Mouse (Mus musculus) heart, adult 11 months (tissue): ENCODE data around the gene Ttc16.
A peak's percentile ranks its signal among the peaks of the same experiment; 100 is the strongest.

Source experiments
- DNase-seq: peaks from one replicate; pipeline ENCODE4 v3.0.0; 2022

Gene Ttc16

GRCm38 (mm10) chr2:32775359-32776074 lies at the start of gene Ttc16, which contains the start of gene Ptrh1:
Ttc16 (minus strand) TSS chr2:32775633.
Ptrh1 (plus strand) TSS chr2:32775786.
- peak; percentile 100 for DNase-seq

- DNase-seq: no peak
Observed at GRCm38 (mm10) chr2:32824778-32825177, 49.3 kb upstream of the Ttc16 start.

DNA sequence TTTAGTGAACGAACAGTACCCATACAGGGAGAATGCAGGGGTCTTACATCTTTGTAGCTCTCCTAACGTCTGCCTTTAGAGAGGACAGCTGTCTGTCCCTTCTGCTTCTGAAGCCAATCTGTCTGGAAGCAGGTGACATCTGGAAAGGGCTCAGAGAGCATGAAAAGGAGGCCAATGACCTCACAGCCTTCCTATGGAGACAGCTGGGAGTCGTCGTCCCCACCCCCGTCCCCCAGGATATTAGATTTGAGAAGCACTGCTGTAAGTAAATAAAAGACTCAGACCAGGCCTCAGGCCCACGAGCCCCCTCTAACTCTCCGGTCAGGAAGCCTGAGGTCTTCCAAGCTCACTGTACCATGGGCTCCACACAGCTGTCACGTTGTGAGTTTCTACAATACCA lies 48.7 kb upstream of the Ttc16 start:
- DNase-seq: no peak

GRCm38 (mm10) chr2:32823579-32824154 lies 48.2 kb upstream of the Ttc16 start:
- DNase-seq: no peak

- DNase-seq: no peak
Observed at GRCm38 (mm10) chr2:32823153-32823552, 47.7 kb upstream of the Ttc16 start.

DNA sequence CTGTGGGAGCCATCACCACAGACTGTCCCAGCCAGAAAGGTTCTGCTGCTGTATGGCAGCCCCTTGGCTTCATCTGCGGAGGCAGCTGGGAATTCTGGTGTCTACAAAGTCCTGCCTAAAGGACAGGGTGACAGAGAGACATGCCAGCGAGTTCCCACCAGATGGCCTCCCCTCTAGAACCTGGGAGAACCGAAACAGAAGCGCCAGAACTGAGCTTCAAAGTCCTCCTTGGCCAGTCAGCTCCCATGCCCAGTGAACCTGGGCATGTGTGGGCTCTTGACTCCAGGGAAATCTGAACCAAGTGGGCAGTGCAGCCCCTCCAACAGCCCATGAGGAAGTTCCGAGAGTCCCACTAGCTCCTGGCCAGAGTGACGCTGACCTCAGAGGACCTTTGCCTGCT lies 47.2 kb upstream of the Ttc16 start:
- no peak for DNase-seq

GRCm38 (mm10) chr2:32821041-32821802 lies 45.8 kb upstream of the Ttc16 start:
- DNase-seq: no peak

DNA sequence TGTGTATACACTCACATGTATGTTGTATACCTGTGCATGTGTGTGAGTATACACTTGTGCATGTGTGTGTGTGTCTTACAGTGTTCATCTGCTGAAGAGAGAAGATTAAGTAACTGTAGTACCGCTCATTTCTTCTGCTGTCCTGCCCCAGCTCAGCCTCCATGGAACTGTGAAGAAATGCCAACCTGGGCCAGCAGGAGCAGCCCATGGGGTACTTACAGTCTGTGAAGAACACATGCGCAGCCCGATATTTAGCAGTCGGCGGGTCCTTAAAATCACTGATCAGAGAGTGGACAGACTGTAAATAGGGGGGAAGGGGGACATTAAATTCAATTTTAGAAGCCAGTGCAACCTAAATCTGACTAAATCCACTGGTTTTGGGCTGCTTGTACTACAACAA lies 42.8 kb upstream of the Ttc16 start:
- no peak for DNase-seq

GRCm38 (mm10) chr2:32817589-32817988 lies 42.2 kb upstream of the Ttc16 start:
- no peak for DNase-seq

DNA sequence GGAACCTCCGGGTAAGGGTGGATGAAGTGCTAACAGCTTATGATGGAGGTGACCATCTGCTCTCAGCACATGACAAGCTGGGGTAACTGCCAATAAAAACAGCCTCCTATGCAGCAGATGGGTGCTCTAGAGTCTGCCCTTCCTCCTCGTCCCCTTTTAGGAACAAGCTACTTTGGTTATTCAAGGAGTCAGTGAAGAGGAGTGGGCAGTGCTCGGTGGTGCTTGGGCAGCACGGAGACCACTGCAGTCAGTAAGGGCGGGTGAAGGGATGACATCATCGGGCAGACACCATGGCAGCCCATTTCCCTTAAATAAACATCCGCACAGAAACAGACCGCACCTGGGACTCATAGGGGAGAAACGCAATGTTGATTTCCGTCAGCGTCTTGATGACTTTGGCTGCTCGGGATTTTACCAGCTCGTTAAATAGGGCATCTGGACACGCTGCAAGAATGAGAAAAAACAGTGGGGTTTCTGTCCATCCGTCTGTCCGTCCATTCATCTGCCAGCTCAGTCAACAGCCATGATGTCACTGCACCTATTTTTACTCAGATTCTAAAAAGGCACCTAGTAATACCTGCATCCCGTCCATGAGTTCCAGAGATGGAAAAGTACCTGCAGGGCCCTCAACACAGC lies 41.6 kb upstream of the Ttc16 start:
- DNase-seq: no peak

DNA sequence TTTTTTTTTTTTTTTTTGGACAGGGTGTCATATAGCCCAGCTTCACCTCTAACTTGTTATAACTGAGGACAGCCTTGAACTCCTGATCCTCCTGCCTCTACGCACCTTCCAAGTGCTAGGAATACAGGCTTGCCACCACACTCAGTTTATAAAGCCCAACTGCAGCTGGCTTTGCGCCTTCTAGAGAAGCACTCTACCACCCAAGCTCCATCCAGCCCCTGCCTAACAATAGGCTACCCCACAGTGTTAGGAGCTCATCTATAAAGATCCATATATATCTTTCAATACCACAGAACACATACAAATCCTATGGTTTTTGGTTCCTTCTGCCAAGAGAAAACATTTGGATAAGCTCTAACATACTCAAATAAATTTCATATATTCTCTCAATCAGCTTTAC lies 41.1 kb upstream of the Ttc16 start:
- no peak for DNase-seq

DNA sequence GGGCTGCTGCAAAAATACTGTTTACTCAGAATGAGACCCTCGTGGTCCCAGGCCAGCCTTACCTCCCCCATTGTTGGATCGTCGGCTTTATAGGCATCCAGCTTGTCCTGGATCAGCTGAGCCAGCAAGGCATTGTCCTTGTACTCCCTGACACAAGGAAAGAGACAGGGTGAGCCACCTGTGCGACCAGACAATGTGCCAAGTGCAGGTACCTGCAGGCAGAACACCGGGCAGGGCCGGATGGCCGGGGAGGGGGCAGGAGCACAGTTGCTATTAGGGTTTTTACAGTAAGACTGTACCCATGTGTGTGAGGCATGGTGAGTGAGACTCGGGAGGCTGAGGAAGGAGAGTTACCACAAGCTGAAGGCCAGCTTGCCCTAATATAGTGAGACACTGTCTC lies 36.5 kb upstream of the Ttc16 start:
- no peak for DNase-seq

GRCm38 (mm10) chr2:32808816-32809566 lies 33.6 kb upstream of the Ttc16 start:
- no peak for DNase-seq

GRCm38 (mm10) chr2:32798251-32798962 lies 23.0 kb upstream of the Ttc16 start:
- no peak for DNase-seq

DNA sequence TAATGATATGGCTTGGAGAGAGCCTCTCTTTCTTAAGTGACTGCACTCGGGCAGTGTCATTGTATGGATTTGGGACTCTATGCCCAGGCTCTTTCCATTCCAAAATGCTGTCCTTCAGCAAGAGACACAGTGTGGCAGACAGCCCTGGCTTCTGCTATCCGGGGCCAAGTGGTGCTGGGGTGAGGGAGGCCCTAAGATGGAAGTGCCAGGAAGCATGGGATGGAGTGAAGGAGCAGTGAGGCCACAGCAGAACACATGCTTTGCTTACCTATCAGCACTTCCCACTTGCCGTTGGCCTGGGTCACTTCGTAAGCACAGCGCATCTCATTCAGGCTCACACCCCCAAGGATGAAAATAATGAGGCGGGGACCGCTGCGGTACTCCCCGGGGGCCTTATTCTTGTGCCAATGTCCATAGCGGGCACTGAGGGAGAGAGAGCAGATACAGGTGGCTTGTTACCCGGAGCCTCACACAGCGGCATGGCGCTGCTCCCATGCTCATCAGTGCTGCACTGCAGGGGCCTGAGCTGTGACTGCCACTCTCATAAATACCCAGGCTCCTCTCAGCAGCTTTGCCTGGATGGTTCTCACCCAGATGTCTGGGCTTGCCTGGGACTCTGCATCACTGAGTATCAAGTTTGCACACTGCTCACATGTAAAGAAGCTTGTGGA lies 20.4 kb upstream of the Ttc16 start:
- no peak for DNase-seq

DNA sequence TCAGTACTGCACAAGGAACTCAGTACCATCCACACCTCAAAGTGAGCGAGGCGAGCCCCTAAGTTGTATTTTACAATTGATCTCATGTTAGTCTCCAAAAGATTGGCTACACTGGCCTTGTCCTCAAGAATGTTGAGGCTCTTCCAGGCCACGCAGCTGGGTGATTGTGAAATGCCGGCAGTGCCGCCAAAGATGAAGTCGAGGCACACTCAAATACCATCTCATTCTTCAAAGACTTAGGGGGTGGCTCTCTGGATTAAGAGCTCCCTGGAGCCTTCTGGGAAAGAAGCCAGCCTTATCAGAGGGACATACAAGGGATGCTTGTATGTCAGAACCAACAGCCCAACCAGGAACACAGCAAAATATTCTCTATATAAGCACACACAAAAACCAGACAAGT lies 15.9 kb upstream of the Ttc16 start:
- DNase-seq: peak; percentile 98

DNA sequence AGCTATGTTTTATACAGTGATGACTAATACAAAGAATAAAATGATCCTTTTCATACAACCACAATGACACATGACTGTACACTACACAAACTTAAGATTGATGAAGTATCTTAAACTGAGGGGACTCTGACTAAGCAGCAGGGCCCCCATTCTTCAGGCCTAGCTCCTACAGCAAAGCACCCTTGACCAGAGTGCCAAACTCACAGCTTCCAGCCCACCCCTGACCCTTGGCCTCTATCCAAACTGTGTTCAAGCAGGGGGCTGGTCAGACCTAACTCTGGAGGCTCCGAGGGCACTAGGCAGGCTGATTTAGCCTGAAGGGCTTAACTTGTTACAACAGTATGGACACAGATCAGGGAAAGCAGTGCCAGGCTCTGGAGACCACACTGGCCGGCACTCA lies 13.1 kb upstream of the Ttc16 start:
- no peak for DNase-seq

GRCm38 (mm10) chr2:32787176-32787575 lies 11.7 kb upstream of the Ttc16 start:
- no peak for DNase-seq

GRCm38 (mm10) chr2:32784048-32784681 lies 8.7 kb upstream of the Ttc16 start, which contains the start of gene Cfap157:
Cfap157 (minus strand) TSS chr2:32784428.
- peak; percentile 93 for DNase-seq

- DNase-seq: no peak
Observed at GRCm38 (mm10) chr2:32781710-32782109, 6.3 kb upstream of the Ttc16 start.

GRCm38 (mm10) chr2:32779714-32780113 lies 4.3 kb upstream of the Ttc16 start:
- peak; percentile 88 for DNase-seq
